Mouse (Mus musculus) embryonic stem cell, embryonic (primary cell): ENCODE data around the gene Rab34.

Source experiments
- CTCF ChIA-PET, 4 experiments: fragments of 300-600 bp in 2 of 4; fragments of 350-600 bp in 2 of 4; sonication (Branson Sonifier 250); formaldehyde crosslinking; loops; one replicate each; lab custom pipeline; 2022; ENCODE audit warnings: inconsistent platforms in 2 of 4; lab: Charles Lee
- POLR2A ChIA-PET, 4 experiments: fragments of 300-600 bp in 2 of 4; fragments of 350-600 bp in 2 of 4; sonication (Branson Sonifier 250); formaldehyde crosslinking; loops; one replicate each; lab custom pipeline; 2022; ENCODE audit warnings: antibody characterized with exemption in 4 of 4, inconsistent platforms in 1 of 4; lab: Charles Lee

Rab34 gene

DNA sequence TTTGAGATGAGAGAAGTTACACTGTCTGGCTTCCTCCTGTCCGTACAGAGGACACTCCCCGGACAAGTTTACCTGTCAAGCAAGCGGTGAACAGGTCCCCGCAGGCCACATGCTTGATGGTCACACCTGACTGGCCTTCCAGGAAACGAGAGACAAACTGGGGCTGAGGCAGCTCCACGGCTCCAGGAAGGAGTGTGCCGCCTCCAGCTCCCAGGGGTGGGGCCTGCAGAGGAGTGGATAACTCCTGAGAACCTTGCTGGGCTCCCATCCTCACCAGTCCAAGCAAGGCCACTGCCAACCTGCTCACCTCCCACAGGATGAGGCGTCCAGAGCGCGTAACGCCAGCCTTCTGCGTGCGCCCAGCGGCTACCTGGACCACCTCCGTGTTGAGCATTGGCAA is 17.9 kb upstream of the Rab34 start:
- CTCF ChIA-PET = interaction anchor here in 3 of 4 experiments (0.7 to 6.5 kb wide), 7 partner anchors 11 to 199 kb away, joined by 5 to 85 read pairs (median 12); no protein-coding TSS in a partner anchor
- POLR2A ChIA-PET = interaction anchor here in 3 of 4 experiments (1.1 to 19.7 kb wide), 10 partner anchors 8 to 186 kb away, joined by 3 to 461 read pairs (median 4); partner anchors contain the start of genes Nek8 (in 2 of the 3), Rpl23a (in 2 of the 3), Tlcd1 (in 2 of the 3) and Eral1 (in 1 of the 3)

- ChIA-PET CTCF (interaction anchor here (0.6 to 6.5 kb wide), 53 partner anchors 8 to 348 kb away, joined by 3 to 85 read pairs (median 4); partner anchors contain the start of genes Dhrs13 (in 1 of the 4), Eral1 (in 1 of the 4), Fam222b (in 1 of the 4) and Rpl23a (in 1 of the 4)), POLR2A (interaction anchor here (0.6 to 19.7 kb wide), 47 partner anchors 5 to 371 kb away, joined by 3 to 461 read pairs (median 4); partner anchors contain the start of genes Rpl23a (in 4 of the 4), Eral1 (in 2 of the 4), Nek8 (in 2 of the 4) and Tlcd1 (in 2 of the 4))
Measured at GRCm38 (mm10) chr11:78171328-78171727, 16.9 kb upstream of the Rab34 start.

DNA sequence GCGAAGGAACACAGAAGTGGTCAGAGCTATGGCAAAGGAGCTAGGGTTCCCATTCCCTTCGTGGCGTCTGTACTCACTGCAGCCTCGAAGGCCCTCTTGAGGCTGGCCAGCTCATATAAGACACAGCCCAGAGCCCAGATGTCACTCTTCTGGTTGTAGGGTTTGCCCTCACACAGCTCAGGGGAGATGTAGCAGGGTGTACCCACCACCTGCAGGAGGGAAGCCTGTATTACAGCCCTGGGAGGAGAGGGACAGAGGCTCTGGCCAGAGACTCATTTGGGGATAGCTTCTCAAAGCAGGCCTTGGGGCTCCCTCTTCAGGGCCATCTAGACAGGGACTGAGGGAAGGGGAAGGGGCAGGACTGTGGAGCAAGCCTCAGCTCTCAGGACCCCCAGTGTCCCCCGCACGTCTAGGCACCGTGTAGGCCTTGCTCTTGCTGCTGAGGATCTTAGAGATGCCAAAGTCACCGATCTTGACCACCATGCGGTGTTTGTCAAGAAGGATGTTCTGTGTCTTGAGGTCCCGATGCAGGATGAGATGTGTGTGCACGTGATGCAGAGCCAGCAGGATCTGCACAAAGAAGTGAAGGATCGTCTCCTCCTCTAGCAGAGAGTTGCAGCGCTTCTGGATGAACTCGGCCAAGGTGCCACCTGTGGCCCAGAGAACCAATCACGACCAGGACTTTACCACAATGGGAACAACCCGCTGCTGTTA is 16.0 kb upstream of the Rab34 start:
- ChIA-PET CTCF (interaction anchor here (0.5 to 6.5 kb wide), 46 partner anchors 8 to 349 kb away, joined by 3 to 85 read pairs (median 4); partner anchors contain the start of genes Dhrs13 (in 1 of the 4), Eral1 (in 1 of the 4), Fam222b (in 1 of the 4) and Pigs (in 1 of the 4)), POLR2A (interaction anchor here (0.6 to 19.7 kb wide), 35 partner anchors 6 to 201 kb away, joined by 3 to 461 read pairs (median 4); partner anchors contain the start of genes Rpl23a (in 4 of the 4), Eral1 (in 2 of the 4), Nek8 (in 2 of the 4) and Tlcd1 (in 2 of the 4))

DNA sequence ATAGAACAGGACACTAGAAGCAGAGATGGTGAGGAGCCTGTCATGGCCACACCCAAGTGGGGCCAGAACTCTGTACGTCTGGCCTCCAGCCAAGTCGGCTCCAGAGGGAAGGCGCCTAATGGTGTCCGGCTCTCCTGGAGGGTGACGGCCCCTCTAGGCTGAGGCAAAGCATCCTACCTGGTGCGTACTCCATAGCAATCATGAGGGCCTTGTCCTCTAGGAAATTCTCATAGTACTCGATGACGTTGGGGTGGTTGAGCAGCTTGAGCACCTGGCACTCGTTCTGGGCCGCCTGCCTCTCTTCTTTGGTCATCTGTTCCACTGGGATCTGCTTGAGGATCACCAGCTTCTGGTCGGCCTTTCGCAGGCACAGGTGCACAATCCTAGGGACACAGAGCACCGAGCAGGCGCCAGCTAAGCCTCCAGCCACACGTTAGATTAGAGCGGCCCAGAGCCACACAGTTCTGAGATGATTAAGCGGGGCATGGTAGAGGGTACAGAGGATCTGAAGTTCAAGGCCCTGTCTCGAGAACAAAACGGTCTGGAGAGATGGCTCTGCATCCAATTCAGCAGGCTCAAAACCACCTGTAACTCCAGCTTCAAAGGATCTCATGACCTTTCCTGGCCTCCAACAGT is 15.4 kb upstream of the Rab34 start:
- ChIA-PET CTCF (interaction anchor here (0.5 to 6.5 kb wide), 27 partner anchors 9 to 346 kb away, joined by 3 to 85 read pairs (median 6); partner anchors contain the start of genes Dhrs13 (in 1 of the 4), Eral1 (in 1 of the 4), Fam222b (in 1 of the 4) and Pigs (in 1 of the 4)), POLR2A (interaction anchor here in 3 of 4 experiments (0.6 to 19.7 kb wide), 13 partner anchors 6 to 691 kb away, joined by 3 to 461 read pairs (median 10); partner anchors contain the start of genes Nek8 (in 2 of the 3), Rpl23a (in 2 of the 3), Tlcd1 (in 2 of the 3) and Traf4 (in 2 of the 3))

- ChIA-PET POLR2A (interaction anchor here in 3 of 4 experiments (0.6 to 19.7 kb wide), 14 partner anchors 4 to 519 kb away, joined by 3 to 461 read pairs (median 4); partner anchors contain the start of genes Rpl23a (in 2 of the 3), Traf4 (in 2 of the 3), Nek8 (in 1 of the 3) and Pipox (in 1 of the 3)), CTCF (interaction anchor here in 2 of 4 experiments (0.7 to 2.3 kb wide), 4 partner anchors 9 to 1158 kb away, joined by 3 to 14 read pairs (median 5); partner anchors contain the start of gene Rpl23a (in 1 of the 2))
Measured at GRCm38 (mm10) chr11:78174506-78174905, 13.7 kb upstream of the Rab34 start.

- CTCF ChIA-PET = interaction anchor here in 3 of 4 experiments (0.5 to 3.6 kb wide), 31 partner anchors 9 to 668 kb away, joined by 3 to 35 read pairs (median 3); partner anchors contain the start of genes Pigs (in 1 of the 3) and Traf4 (in 1 of the 3)
Measured at GRCm38 (mm10) chr11:78175771-78176401, 12.3 kb upstream of the Rab34 start.

GRCm38 (mm10) chr11:78176402-78176862 is 11.8 kb upstream of the Rab34 start, which contains the start of the genes Nek8 and Tlcd1:
TSS of gene Nek8 (minus strand) at chr11:78176675.
TSS of gene Tlcd1 (plus strand) at chr11:78176711.
- ChIA-PET CTCF (interaction anchor here (0.5 to 3.6 kb wide), 29 partner anchors 9 to 669 kb away, joined by 3 to 35 read pairs (median 3); partner anchors contain the start of genes Pigs (in 1 of the 4) and Traf4 (in 1 of the 4)), POLR2A (interaction anchor here in 3 of 4 experiments (0.5 to 16.1 kb wide), 72 partner anchors 10 to 491 kb away, joined by 3 to 461 read pairs (median 4); partner anchors contain the start of genes Phf12 (in 3 of the 3), Eral1 (in 2 of the 3), Traf4 (in 2 of the 3) and Fam222b (in 1 of the 3))

More at GRCm38 (mm10) chr11:78175771-78176401, 12.3 kb upstream of the Rab34 start:
- POLR2A ChIA-PET = interaction anchor here in 3 of 4 experiments (0.6 to 19.7 kb wide), 73 partner anchors 3 to 490 kb away, joined by 3 to 461 read pairs (median 4); partner anchors contain the start of genes Phf12 (in 3 of the 3), Eral1 (in 2 of the 3), Rab34 (in 2 of the 3) and Rpl23a (in 2 of the 3)

DNA sequence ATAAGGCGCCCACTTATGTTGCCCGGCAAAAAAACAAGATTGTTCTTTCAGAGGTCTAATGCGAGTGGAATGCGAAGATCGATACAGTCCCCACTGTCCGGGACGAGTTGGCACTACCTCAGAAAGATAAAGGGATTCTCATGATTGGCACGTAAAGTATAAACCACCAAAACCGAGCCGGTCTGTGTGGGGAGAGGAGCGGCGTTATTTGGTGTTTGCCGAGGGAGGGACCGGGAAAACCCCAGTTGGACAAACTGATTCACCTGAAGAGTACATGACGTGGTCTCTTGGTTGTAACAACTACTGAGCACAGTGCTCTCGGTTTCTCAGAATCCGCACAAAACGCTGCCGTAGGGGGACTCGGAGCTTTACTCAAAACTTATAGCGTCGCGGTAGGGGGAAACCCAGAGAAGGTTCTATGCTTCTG is 11.3 kb upstream of the Rab34 start:
- ChIA-PET POLR2A (interaction anchor here (0.5 to 16.1 kb wide), 72 partner anchors 10 to 491 kb away, joined by 3 to 461 read pairs (median 4); partner anchors contain the start of genes Eral1 (in 3 of the 4), Phf12 (in 3 of the 4), Rab34 (in 2 of the 4) and Traf4 (in 2 of the 4)), CTCF (interaction anchor here (0.6 to 3.6 kb wide), 26 partner anchors 10 to 351 kb away, joined by 3 to 35 read pairs (median 3); partner anchors contain the start of genes Flot2 (in 1 of the 4) and Traf4 (in 1 of the 4))

GRCm38 (mm10) chr11:78177437-78177836 is 10.8 kb upstream of the Rab34 start:
- ChIA-PET CTCF (interaction anchor here (0.5 to 3.6 kb wide), 23 partner anchors 10 to 351 kb away, joined by 3 to 35 read pairs (median 4); partner anchors contain the start of genes Dhrs13 (in 1 of the 4), Flot2 (in 1 of the 4) and Traf4 (in 1 of the 4)), POLR2A (interaction anchor here (0.7 to 16.1 kb wide), 55 partner anchors 9 to 350 kb away, joined by 3 to 461 read pairs (median 5); partner anchors contain the start of genes Eral1 (in 2 of the 4), Phf12 (in 2 of the 4), Rab34 (in 2 of the 4) and Traf4 (in 2 of the 4))

GRCm38 (mm10) chr11:78177903-78178858 is 10.0 kb upstream of the Rab34 start:
- ChIA-PET CTCF (interaction anchor here in 3 of 4 experiments (0.5 to 3.6 kb wide), 24 partner anchors 11 to 352 kb away, joined by 3 to 35 read pairs (median 3); partner anchors contain the start of genes Dhrs13 (in 1 of the 3), Flot2 (in 1 of the 3), Pipox (in 1 of the 3) and Traf4 (in 1 of the 3)), POLR2A (interaction anchor here (0.6 to 16.1 kb wide), 56 partner anchors 9 to 351 kb away, joined by 3 to 461 read pairs (median 6); partner anchors contain the start of genes Eral1 (in 2 of the 4), Phf12 (in 2 of the 4), Rab34 (in 2 of the 4) and Sdf2 (in 2 of the 4))

DNA sequence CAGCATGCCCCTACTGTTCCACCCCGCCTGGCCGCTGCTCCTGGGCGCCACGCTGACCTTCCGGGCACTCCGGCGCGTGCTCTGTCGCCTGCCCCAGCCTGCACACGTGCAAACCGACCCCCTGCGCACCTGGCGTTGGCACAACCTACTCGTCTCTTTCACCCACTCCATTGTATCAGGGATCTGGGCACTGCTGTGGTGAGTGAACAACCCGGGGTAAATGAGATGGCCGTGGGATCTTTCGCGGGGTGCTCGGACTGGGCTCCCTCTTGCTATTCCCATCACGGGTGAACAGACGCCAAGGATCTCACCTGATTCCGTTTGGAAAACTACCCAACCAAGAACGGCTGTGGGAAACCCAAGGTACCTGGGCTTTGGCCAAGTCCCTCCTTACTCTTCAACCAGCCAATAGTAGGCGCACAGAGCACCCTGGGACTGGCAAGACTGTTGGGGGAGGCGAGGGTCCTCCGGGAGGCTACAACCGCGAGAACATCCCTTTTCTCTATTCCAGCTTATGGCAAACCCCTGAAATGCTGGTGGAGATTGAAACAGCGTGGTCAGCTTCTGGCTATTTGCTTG is 9.3 kb upstream of the Rab34 start:
- ChIA-PET CTCF (interaction anchor here in 2 of 4 experiments (0.6 to 3.6 kb wide), 11 partner anchors 12 to 353 kb away, joined by 3 to 35 read pairs (median 7); partner anchors contain the start of genes Dhrs13 (in 1 of the 2), Pipox (in 1 of the 2) and Traf4 (in 1 of the 2)), POLR2A (interaction anchor here (0.6 to 16.1 kb wide), 39 partner anchors 8 to 285 kb away, joined by 3 to 461 read pairs (median 5); partner anchors contain the start of genes Phf12 (in 2 of the 4), Proca1 (in 2 of the 4), Rab34 (in 2 of the 4) and Traf4 (in 2 of the 4))

DNA sequence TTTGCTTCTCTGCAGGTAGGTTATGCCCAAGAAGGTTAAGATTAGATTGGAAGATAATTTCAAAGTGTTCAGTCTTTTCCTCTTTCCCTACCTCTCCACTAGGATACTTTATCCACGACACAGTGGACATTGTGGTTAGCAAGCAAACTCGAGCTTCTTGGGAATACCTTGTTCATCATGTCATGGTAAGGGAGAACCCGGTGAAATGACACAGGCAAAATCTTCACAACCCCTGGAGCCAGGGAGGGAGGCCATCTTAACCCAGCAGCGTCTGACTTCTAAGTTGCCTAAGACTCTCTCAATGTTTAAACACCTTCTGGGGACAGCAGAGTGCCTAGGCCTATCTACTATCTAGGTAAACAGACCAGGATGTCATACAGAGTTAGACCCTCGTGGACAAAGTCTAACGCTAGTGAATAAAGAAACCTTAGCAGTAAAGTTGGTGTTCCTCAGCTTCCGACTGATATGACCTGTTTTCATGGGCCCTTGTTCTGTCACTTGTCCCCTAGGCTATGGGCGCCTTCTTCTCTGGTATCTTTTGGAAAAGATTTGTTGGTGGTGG is 8.7 kb upstream of the Rab34 start:
- POLR2A ChIA-PET = interaction anchor here (0.8 to 16.1 kb wide), 35 partner anchors 8 to 232 kb away, joined by 3 to 461 read pairs (median 4); partner anchors contain the start of genes Phf12 (in 2 of the 4), Proca1 (in 2 of the 4), Rab34 (in 2 of the 4) and Traf4 (in 2 of the 4)
- CTCF ChIA-PET = interaction anchor here in 1 of 4 experiments (0.6 to 2.9 kb wide), 3 partner anchors 16 to 160 kb away, joined by 3 to 10 read pairs (median 4); no protein-coding TSS in a partner anchor
